Comparison of ENCODE assay signal across 28 mouse cellular contexts in genomic region chr15:91033529-91033928, GRCm38 (mm10).
"Had no signal": no experiment of that assay in that cellular context is flagged by ENCODE, and none has a peak within 500 bp of the region (broad histone marks: within the 10 kb centered on the region; RNA-seq: fewer than 3 reads in every experiment).

No protein-coding gene starts in this region.

- DNase-seq: cerebellum, adult 18-20 months; cerebellum, adult 2 months; cerebellum, adult 8-10 months; cerebellum, adult 9-10 months; cerebellum, adult 9-11 months; cerebellum, postnatal 10 days; cerebellum, postnatal 14 days; cerebellum, postnatal 25 days; cerebellum, postnatal 36 days; embryo, embryonic 11 days; forebrain, postnatal 0 days; gastrocnemius, adult 2 months; gastrocnemius, postnatal 10 days; gastrocnemius, postnatal 14 days; gastrocnemius, postnatal 25 days; gastrocnemius, postnatal 36 days; heart, adult 11 months; heart, adult 18-20 months; heart, adult 2 months had no signal

- H3K27me3 ChIP-seq: embryonic facial prominence, embryonic 12.5 days; embryonic facial prominence, embryonic 13.5 days; embryonic facial prominence, embryonic 15.5 days; forebrain, embryonic 15.5 days had no signal

- H3K36me3 ChIP-seq: embryonic facial prominence, embryonic 12.5 days; embryonic facial prominence, embryonic 13.5 days; embryonic facial prominence, embryonic 15.5 days had no signal

- H3K27ac ChIP-seq: embryonic facial prominence, embryonic 10.5 days; embryonic facial prominence, embryonic 12.5 days; embryonic facial prominence, embryonic 13.5 days; embryonic facial prominence, embryonic 15.5 days; forebrain, embryonic 10.5 days; forebrain, embryonic 15.5 days; gastrocnemius, adult 2 months; heart, adult 2 months had no signal

- H3K9ac ChIP-seq: embryonic facial prominence, embryonic 12.5 days; embryonic facial prominence, embryonic 13.5 days; embryonic facial prominence, embryonic 15.5 days; forebrain, embryonic 15.5 days; forebrain, postnatal 0 days had no signal

- H3K9me3 ChIP-seq: embryonic facial prominence, embryonic 13.5 days; embryonic facial prominence, embryonic 15.5 days; forebrain, embryonic 15.5 days had no signal

- H3K4me3 ChIP-seq: embryonic facial prominence, embryonic 10.5 days; embryonic facial prominence, embryonic 12.5 days; embryonic facial prominence, embryonic 13.5 days; embryonic facial prominence, embryonic 15.5 days; erythroblast, embryonic 14.5 days; forebrain, embryonic 10.5 days; forebrain, embryonic 15.5 days; gastrocnemius, adult 2 months; heart, adult 2 months had no signal

- H3K4me2 ChIP-seq: embryonic facial prominence, embryonic 12.5 days; embryonic facial prominence, embryonic 13.5 days; embryonic facial prominence, embryonic 15.5 days; forebrain, embryonic 15.5 days had no signal

- H3K4me1 ChIP-seq: embryonic facial prominence, embryonic 12.5 days; embryonic facial prominence, embryonic 15.5 days had no signal

- ATAC-seq: forebrain, embryonic 14.5 days; forebrain, embryonic 15.5 days; forebrain, embryonic 16.5 days; forebrain, postnatal 0 days had no signal
